Mouse (Mus musculus) cerebellum, postnatal 10 days (tissue): ENCODE measurements at regions not wholly inside any gene's neighbourhood (a gene's known extent, or its start where the extent isn't known, plus 50 kb on each side); places are given as distances from the start of the nearest gene placed in this dataset.
"Not testable (repeated sequence)": the region's sequence is repeated elsewhere in the genome, so short reads cannot be mapped to it uniquely, and the experiment has no call there.

ENCODE experiments used
- DNase-seq, 2 experiments: peaks; one replicate each; pipeline ENCODE4 v3.0.0; 2021; ENCODE audit warnings: mixed read lengths in 2 of 2

GRCm38 (mm10) chr17:15242976-15243635 is 133.6 kb downstream of the Dll1 start:
- DNase-seq: no peak

GRCm38 (mm10) chr17:15242356-15242755 is 134.3 kb downstream of the Dll1 start:
- DNase-seq: no peak

GRCm38 (mm10) chr17:15241491-15241890 is 135.2 kb downstream of the Dll1 start:
- no peak for DNase-seq

GRCm38 (mm10) chr17:15240641-15241040 is 136.0 kb downstream of the Dll1 start:
- not testable (repeated sequence) for DNase-seq

GRCm38 (mm10) chr17:15240011-15240410 is 136.7 kb downstream of the Dll1 start:
- no peak for DNase-seq

GRCm38 (mm10) chr17:15235041-15235440 is 141.6 kb downstream of the Dll1 start:
- no peak for DNase-seq

- peak; percentile 43 to 52 for DNase-seq
Observed at GRCm38 (mm10) chr17:15231175-15231574, 145.5 kb downstream of the Dll1 start.

GRCm38 (mm10) chr17:15229159-15229558 is 147.5 kb downstream of the Dll1 start:
- DNase-seq: no peak

GRCm38 (mm10) chr17:15228077-15228476 is 148.6 kb downstream of the Dll1 start:
- peak in 1 of 2 experiments; percentile 8 for DNase-seq

GRCm38 (mm10) chr17:15223826-15224225 is 152.8 kb downstream of the Dll1 start:
- no peak for DNase-seq

- no peak for DNase-seq
Observed at GRCm38 (mm10) chr17:15222923-15223322, 153.7 kb downstream of the Dll1 start.

GRCm38 (mm10) chr17:15214157-15214685 is 162.5 kb downstream of the Dll1 start:
- no peak for DNase-seq

- no peak for DNase-seq
Observed at GRCm38 (mm10) chr17:15208808-15209173, 167.5 kb upstream of the Gm3448 start.

GRCm38 (mm10) chr17:15208030-15208807 is 166.9 kb upstream of the Gm3448 start:
- peak; percentile 89 to 94 for DNase-seq

- DNase-seq: peak; percentile 52 to 62
Observed at GRCm38 (mm10) chr17:15207182-15208029, 166.1 kb upstream of the Gm3448 start.

- DNase-seq: no peak
Observed at GRCm38 (mm10) chr17:15205799-15206198, 164.5 kb upstream of the Gm3448 start.

GRCm38 (mm10) chr17:15204524-15204923 is 163.2 kb upstream of the Gm3448 start:
- DNase-seq: no peak

- DNase-seq: peak in 1 of 2 experiments; percentile 31
Observed at GRCm38 (mm10) chr17:15199235-15199634, 157.9 kb upstream of the Gm3448 start.

GRCm38 (mm10) chr17:15197361-15197760 is 156.0 kb upstream of the Gm3448 start:
- DNase-seq: no peak

- DNase-seq: no peak
Observed at GRCm38 (mm10) chr17:15195819-15196218, 154.5 kb upstream of the Gm3448 start.

- peak; percentile 72 to 73 for DNase-seq
Observed at GRCm38 (mm10) chr17:15194894-15195461, 153.6 kb upstream of the Gm3448 start.

- DNase-seq: no peak
Observed at GRCm38 (mm10) chr17:15193831-15194230, 152.5 kb upstream of the Gm3448 start.

GRCm38 (mm10) chr17:15192840-15193239 is 151.5 kb upstream of the Gm3448 start:
- DNase-seq: no peak
